Mouse (Mus musculus) stomach, postnatal 0 days (tissue): ENCODE measurements around the gene Stra6.

Experiments
- CTCF ChIP-seq: IDR thresholded peaks from 2 replicates; pipeline ENCODE4 v1.5.1; 2016; ENCODE audit warnings: antibody characterized with exemption, low read depth, mild to moderate bottlenecking, moderate library complexity
- EP300 ChIP-seq: optimal IDR thresholded peaks from 2 replicates; pipeline ENCODE3; 2016; ENCODE audit warnings: antibody characterized with exemption

DNA sequence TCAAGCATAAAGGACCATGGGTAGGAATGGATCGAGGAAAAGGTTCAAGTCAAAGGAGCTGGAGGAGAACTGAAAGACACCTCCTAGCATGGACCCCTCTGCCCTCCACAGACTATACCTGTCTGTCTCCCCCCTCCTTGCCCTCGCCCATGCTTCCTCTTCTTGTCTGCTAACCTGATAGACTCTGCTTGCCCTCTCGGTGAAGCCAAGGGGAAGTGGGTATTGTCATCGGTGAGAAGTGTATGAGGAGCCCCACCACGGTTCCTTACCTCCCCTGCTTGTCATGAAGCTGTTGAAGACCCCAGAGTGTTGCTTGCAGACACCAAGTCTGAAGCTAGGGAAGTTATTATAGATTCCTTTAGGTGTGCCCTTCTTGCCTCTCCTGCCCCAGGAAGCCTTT is 96.7 kb downstream of the Stra6 start:
- TF ChIP-seq CTCF (no peak), EP300 (no peak)
